Mouse (Mus musculus) midbrain, embryonic 12.5 days (tissue): ENCODE measurements at regions not wholly inside any gene's neighbourhood (a gene's known extent, or its start where the extent isn't known, plus 50 kb on each side); places are given as distances from the start of the nearest gene placed in this dataset.
"Not testable (repeated sequence)": the region's sequence is repeated elsewhere in the genome, so short reads cannot be mapped to it uniquely, and the experiment has no call there.

ENCODE experiments used
- ATAC-seq: fragments of 200-750 bp; cut with Nextera tagmentation; 2 replicates; pipeline ENCODE4 v1.8.0; 2017; ENCODE audit warnings: low read depth, moderate TSS enrichment, moderate library complexity; ENCODE audit not compliant: low FRiP score
- H3K27ac ChIP-seq: fragments of 300-500 bp; sonication (generic); replicated peaks from 2 replicates; pipeline ENCODE4 v1.5.1; 2016; ENCODE audit warnings: mild to moderate bottlenecking
- H3K27me3 ChIP-seq: fragments of 300-500 bp; sonication (generic); 2 replicates; pipeline ENCODE4 v1.6.1; 2016; ENCODE audit warnings: mild to moderate bottlenecking
- H3K36me3 ChIP-seq: fragments of 300-500 bp; sonication (generic); 2 replicates; pipeline ENCODE4 v1.6.1; 2016
- H3K4me1 ChIP-seq: fragments of 300-500 bp; sonication (generic); 2 replicates; pipeline ENCODE4 v1.6.1; 2016
- H3K4me2 ChIP-seq: fragments of 300-500 bp; sonication (generic); replicated peaks from 2 replicates; pipeline ENCODE4 v1.6.1; 2016; ENCODE audit warnings: mild to moderate bottlenecking, moderate library complexity
- H3K4me3 ChIP-seq: fragments of 300-500 bp; sonication (generic); 2 replicates; pipeline ENCODE4 v1.5.1; 2016; ENCODE audit warnings: mild to moderate bottlenecking
- H3K9ac ChIP-seq: fragments of 300-500 bp; sonication (generic); replicated peaks from 2 replicates; pipeline ENCODE4 v1.6.1; 2016; ENCODE audit warnings: mild to moderate bottlenecking, moderate library complexity
- H3K9me3 ChIP-seq: fragments of 300-500 bp; sonication (generic); 2 replicates; pipeline ENCODE4 v1.6.1; 2016; ENCODE audit warnings: mild to moderate bottlenecking
- WGBS: fragments of 180-500 bp; shearing (Covaris S2); methylation state at CpG from one replicate; pipeline ENCODE4 v1.1.7; 2016; 5-methylcytosine and 5-hydroxymethylcytosine counted together

- 88% methylated on average over 13 of the region's 13 CpGs for WGBS
- Histone ChIP-seq H3K9me3 (no peaks in the 10 kb centered on the region), H3K4me1 (peaks cover 4% of the 10 kb centered on the region; the same call in 1 of the 2 replicates), H3K9ac (no peak overlapping the region), H3K4me2 (no peak overlapping the region), H3K36me3 (no peaks in the 10 kb centered on the region), H3K27ac (no peak overlapping the region), H3K27me3 (no peaks in the 10 kb centered on the region), H3K4me3 (no peak overlapping the region)
- ATAC-seq = no peak
Measured at GRCm38 (mm10) chr6:84306585-84306984, 287.1 kb downstream of the Cyp26b1 start.

- ATAC-seq = no peak
- no peak overlapping the region for H3K9ac ChIP-seq
- H3K4me2 ChIP-seq = no peak overlapping the region
- no peaks in the 10 kb centered on the region for H3K36me3 ChIP-seq
- H3K27me3 ChIP-seq = no peaks in the 10 kb centered on the region
- WGBS = 86% methylated on average over 3 of the region's 3 CpGs
- no peak overlapping the region for H3K4me3 ChIP-seq
- H3K27ac ChIP-seq = no peak overlapping the region
- no peaks in the 10 kb centered on the region for H3K4me1 ChIP-seq
- no peaks in the 10 kb centered on the region for H3K9me3 ChIP-seq
Measured at GRCm38 (mm10) chr6:84305093-84305492, 288.6 kb downstream of the Cyp26b1 start.

- H3K4me2 ChIP-seq, H3K27me3 ChIP-seq, ATAC-seq, H3K27ac ChIP-seq, H3K9ac ChIP-seq, H3K36me3 ChIP-seq, H3K4me1 ChIP-seq, H3K9me3 ChIP-seq, H3K4me3 ChIP-seq: not testable (repeated sequence)
- 86% methylated on average over 3 of the region's 3 CpGs for WGBS
Measured at GRCm38 (mm10) chr6:84302916-84303315, 290.8 kb downstream of the Cyp26b1 start.

GRCm38 (mm10) chr6:84299936-84300335, 291.5 kb downstream of the Dysf start:
- WGBS = 85% methylated on average over 2 of the region's 2 CpGs
- Histone ChIP-seq H3K4me1 (no peaks in the 10 kb centered on the region), H3K27me3 (no peaks in the 10 kb centered on the region), H3K9me3 (no peaks in the 10 kb centered on the region), H3K4me3 (no peak overlapping the region), H3K27ac (no peak overlapping the region), H3K36me3 (no peaks in the 10 kb centered on the region), H3K9ac (no peak overlapping the region), H3K4me2 (no peak overlapping the region)
- no peak for ATAC-seq

- H3K4me3 ChIP-seq = no peak overlapping the region
- no peak for ATAC-seq
- no peaks in the 10 kb centered on the region for H3K9me3 ChIP-seq
- H3K27me3 ChIP-seq = no peaks in the 10 kb centered on the region
- H3K36me3 ChIP-seq = no peaks in the 10 kb centered on the region
- no peak overlapping the region for H3K27ac ChIP-seq
- no peak overlapping the region for H3K4me2 ChIP-seq
- no peaks in the 10 kb centered on the region for H3K4me1 ChIP-seq
- no peak overlapping the region for H3K9ac ChIP-seq
Measured at GRCm38 (mm10) chr6:84299146-84299545, 290.8 kb downstream of the Dysf start.

GRCm38 (mm10) chr6:84273907-84274306, 265.5 kb downstream of the Dysf start:
- ATAC-seq, H3K9me3 ChIP-seq: not testable (repeated sequence)

GRCm38 (mm10) chr6:84272520-84273311, 264.3 kb downstream of the Dysf start:
- peak; percentile 69 for ATAC-seq
- Histone ChIP-seq H3K27ac (0 out of 2 replicates have a peak overlapping the region, but pooled peaks have one; percentile 39), H3K4me2 (no peak overlapping the region), H3K27me3 (no peaks in the 10 kb centered on the region), H3K36me3 (no peaks in the 10 kb centered on the region), H3K9me3 (no peaks in the 10 kb centered on the region), H3K9ac (no peak overlapping the region), H3K4me1 (no peaks in the 10 kb centered on the region), H3K4me3 (no peak overlapping the region)
- 68% methylated on average over 6 of the region's 6 CpGs for WGBS

More at GRCm38 (mm10) chr6:84273907-84274306, 265.5 kb downstream of the Dysf start:
- not testable (repeated sequence) for H3K27me3 ChIP-seq, H3K4me2 ChIP-seq, H3K9ac ChIP-seq, H3K27ac ChIP-seq, H3K4me3 ChIP-seq, H3K36me3 ChIP-seq, H3K4me1 ChIP-seq

GRCm38 (mm10) chr6:84271966-84272365, 263.6 kb downstream of the Dysf start:
- H3K4me1 ChIP-seq = no peaks in the 10 kb centered on the region
- 79% methylated on average over 6 of the region's 6 CpGs for WGBS
- no peak overlapping the region for H3K4me3 ChIP-seq
- no peaks in the 10 kb centered on the region for H3K27me3 ChIP-seq
- no peak overlapping the region for H3K27ac ChIP-seq
- ATAC-seq = no peak
- no peak overlapping the region for H3K9ac ChIP-seq
- no peaks in the 10 kb centered on the region for H3K9me3 ChIP-seq
- no peak overlapping the region for H3K4me2 ChIP-seq
- no peaks in the 10 kb centered on the region for H3K36me3 ChIP-seq

GRCm38 (mm10) chr6:84271441-84271840, 263.1 kb downstream of the Dysf start:
- Histone ChIP-seq H3K9me3 (no peaks in the 10 kb centered on the region), H3K4me2 (no peak overlapping the region), H3K4me3 (no peak overlapping the region), H3K27ac (no peak overlapping the region), H3K4me1 (no peaks in the 10 kb centered on the region), H3K27me3 (no peaks in the 10 kb centered on the region), H3K36me3 (no peaks in the 10 kb centered on the region), H3K9ac (no peak overlapping the region)
- ATAC-seq = no peak
- 93% methylated on average over 3 of the region's 3 CpGs for WGBS

- H3K4me3 ChIP-seq = no peak overlapping the region
- H3K4me2 ChIP-seq = no peak overlapping the region
- no peaks in the 10 kb centered on the region for H3K27me3 ChIP-seq
- H3K9ac ChIP-seq = no peak overlapping the region
- H3K9me3 ChIP-seq = no peaks in the 10 kb centered on the region
- WGBS = 69% methylated on average over 12 of the region's 12 CpGs
- no peaks in the 10 kb centered on the region for H3K36me3 ChIP-seq
- no peak for ATAC-seq
- H3K4me1 ChIP-seq = no peaks in the 10 kb centered on the region
- no peak overlapping the region for H3K27ac ChIP-seq
Measured at GRCm38 (mm10) chr6:84270518-84271165, 262.3 kb downstream of the Dysf start.

- no peaks in the 10 kb centered on the region for H3K4me1 ChIP-seq
- H3K4me2 ChIP-seq = no peak overlapping the region
- H3K4me3 ChIP-seq = no peak overlapping the region
- no peak for ATAC-seq
- no peak overlapping the region for H3K27ac ChIP-seq
- 89% methylated on average over 4 of the region's 4 CpGs for WGBS
- no peaks in the 10 kb centered on the region for H3K27me3 ChIP-seq
- H3K36me3 ChIP-seq = no peaks in the 10 kb centered on the region
- no peak overlapping the region for H3K9ac ChIP-seq
- H3K9me3 ChIP-seq = no peaks in the 10 kb centered on the region
Measured at GRCm38 (mm10) chr6:84269478-84269877, 261.1 kb downstream of the Dysf start.

GRCm38 (mm10) chr6:84269023-84269422, 260.6 kb downstream of the Dysf start:
- Histone ChIP-seq H3K27ac (no peak overlapping the region), H3K4me2 (no peak overlapping the region), H3K4me1 (no peaks in the 10 kb centered on the region), H3K27me3 (no peaks in the 10 kb centered on the region), H3K36me3 (no peaks in the 10 kb centered on the region), H3K9ac (no peak overlapping the region), H3K9me3 (no peaks in the 10 kb centered on the region), H3K4me3 (no peak overlapping the region)
- no peak for ATAC-seq
- 88% methylated on average over 3 of the region's 3 CpGs for WGBS
